Mouse (Mus musculus): ENCODE results near the gene Abtb1.

Gene Abtb1

DNA sequence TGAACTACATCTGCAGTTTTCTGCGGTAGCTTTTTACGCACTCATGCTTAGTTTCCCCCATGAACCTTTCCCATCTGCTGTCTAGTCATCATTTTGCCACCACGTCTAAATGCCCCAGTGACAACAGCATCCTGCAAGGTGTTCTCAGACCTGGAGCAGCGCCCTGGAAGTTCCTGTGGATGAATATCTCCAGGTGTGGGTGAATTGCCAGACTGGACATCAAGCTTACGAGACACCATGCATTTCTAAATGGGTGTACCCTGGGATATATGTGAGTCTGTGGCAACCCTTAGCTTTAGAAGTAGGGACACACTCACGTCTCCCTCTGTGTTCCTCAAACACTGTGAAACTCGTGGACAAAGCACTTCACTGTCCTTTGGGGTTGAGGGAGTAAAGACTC lies 41.6 kb downstream of the Abtb1 start:
- no peak for DNase-seq

DNA sequence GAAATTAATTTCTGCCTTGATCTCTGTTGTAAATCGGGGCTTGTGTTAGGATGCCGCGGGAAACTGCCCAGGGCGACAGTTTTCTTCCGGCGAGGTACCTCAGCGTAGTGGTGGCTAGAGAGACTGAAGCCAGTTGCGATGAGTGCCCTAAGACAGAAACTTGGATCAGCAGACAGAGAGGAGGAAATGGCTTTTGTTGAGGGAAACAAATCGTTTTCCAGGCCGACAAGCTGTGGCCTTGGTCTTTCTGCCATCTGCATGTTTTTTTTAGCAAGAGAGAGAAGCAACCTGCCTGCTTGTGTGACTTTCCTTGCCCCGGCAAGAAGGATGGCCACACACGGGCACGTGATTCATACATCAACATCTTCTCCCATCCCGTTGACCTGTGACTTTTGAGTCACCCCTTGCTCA lies 47.2 kb downstream of the Abtb1 start:
- no peak for DNase-seq

DNA sequence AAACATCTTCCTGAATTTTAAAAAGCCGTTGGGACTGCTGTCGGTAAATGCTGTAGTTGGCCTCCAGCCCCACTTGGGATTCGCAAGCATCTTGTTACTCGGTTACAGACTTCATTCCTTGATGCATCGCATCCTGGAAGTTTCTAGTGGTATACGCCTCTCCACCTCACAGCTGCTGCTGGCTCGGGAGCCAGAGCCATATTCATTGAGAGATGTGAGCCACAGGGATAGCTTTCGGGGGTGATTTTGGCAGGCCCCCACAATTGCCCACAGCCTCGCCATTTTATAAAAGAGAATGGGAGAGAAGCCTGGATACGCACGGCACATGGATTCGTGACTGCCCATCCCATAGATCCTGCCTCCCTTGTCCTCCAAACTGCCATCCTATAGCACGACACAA lies 47.9 kb downstream of the Abtb1 start:
- DNase-seq = no peak

DNA sequence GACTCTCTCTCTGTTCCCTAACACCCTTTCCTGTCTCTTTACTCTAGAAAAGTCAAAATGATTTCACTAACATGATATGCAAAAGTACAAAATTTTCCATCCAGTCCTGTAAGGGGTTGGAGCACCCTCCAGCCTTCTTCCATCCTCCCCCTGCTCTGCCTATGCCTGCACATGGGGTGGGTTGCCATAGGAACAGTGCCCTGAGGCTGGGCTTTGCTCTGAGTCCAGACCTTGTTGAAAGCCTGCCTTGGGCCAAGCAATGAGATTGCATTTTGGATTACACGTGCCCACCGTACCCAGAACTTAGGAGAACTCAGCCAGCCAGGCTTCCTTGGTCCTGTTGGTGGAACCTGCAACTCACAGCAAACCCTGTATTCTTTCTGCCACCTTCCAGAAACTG lies 48.5 kb downstream of the Abtb1 start:
- DNase-seq = no peak

DNA sequence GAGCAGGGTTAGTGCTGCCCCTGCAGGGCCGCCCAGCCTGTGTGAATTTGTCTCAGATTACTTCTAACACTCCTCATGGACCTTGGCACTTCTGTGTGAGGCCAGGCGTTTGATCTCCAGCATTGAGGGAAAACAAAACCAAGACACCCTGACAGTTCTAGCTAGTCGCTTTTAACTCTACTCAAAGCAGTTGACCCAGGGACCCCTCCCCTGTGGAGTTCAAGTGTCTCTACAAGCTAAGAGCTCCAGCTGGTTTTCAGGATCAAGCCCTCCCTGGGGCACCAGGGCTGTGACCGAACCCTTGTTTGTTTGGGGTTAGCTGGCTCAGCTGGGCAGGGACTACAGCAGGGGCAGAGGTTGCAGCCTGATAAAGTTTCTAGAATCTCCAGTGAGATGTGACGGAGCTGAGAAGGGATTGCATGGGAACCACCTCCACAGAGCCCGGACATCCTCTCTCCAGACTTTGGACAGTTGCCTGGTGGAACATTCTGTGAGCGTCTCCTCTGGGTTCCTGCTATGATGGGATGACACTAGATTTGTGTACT lies 49.6 kb downstream of the Abtb1 start:
- peak; percentile 66 for DNase-seq

DNA sequence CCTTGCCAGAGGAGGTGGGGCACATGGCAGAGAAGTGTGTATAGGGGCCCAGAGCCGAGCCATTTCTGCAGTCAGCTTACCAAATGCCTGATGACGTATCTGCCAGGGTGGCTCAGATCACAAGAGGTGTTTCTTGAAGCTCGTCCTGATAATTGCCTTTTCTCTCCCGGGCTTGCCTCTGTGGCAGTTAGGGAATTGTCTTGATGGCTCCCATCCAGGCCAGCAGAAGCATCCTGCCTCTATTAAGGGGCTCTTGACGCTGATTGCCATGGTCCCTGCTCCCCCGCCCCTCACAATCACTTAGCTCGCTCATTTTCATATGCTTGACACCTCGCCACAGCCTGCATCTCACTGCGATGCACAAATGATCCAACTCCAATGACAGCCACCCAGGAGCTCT lies 50.5 kb downstream of the Abtb1 start:
- DNase-seq = no peak

DNA sequence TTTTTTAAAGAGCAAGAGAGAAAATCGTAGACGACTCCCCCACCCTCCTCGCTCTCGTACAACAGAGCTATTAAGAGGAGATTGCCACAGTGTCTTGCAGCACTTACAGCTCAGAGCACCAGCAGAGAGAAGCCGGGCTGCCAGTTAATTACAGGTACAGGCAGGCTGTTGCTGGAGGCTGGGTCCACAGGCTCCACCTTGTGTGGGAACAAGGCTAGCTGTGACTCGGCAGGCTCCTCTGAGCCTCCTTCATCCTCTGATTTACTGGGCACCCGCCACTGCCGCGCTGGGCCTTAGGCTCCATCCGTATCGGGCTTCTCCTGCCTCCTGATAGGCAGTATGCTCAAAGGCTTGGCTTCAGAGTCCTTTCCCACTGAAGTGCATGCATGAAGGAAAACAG lies 53.6 kb downstream of the Abtb1 start:
- DNase-seq = peak; percentile 32

DNA sequence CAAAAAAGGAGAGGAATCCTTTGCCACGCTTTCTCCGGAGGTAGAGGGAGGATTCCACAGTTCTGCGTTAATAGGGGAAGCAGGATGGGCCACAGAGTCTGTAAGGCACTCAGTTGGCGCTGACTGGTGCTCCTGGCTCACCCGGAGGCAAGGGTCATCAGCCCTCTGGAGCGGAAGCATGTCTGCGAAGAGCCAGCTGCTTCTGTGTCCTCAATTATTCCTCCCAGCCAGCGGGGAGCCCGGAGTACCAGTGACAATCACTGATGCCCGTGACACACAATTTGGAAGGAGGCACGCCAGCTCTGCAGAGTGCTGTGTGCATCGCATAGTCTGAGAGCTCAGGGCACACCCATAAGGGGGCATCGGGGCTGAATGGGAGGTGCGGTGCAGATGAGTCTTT lies 54.3 kb downstream of the Abtb1 start:
- DNase-seq = peak; percentile 73

DNA sequence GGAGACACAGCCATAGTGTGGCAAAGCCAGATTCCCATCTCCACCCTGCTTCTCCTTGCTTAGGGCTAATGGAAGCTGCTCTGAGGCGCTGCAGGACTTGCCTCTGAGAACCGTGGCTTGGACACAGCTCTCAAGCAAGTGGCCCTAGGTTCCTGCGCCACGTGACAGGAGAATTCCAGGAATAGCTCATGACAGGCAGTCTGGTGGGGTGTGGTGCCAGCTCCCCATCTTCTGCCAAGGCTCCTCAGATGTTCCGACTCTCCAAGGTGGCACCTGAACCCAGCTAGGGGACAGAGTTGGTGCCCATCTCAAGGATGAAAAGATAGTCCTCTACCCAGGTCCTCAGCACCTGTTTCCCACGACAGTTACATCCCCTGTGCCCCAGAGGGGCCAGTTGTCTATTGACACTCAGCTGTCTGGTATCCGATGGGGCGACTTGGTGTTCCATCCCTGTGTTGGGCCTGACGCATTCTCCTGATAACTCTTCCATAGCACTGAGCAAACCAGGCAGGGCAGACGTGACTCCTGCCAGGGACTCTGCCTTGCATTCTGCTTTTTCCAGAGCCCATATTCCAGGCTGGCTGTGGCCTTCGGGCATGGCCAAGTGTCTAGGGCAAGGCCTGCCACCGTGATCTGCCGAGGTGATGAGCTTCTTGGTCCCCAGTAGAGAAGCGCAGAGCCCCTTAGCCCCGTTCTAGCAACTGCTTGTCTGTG lies 54.9 kb downstream of the Abtb1 start:
- DNase-seq = peak; percentile 22
